Mouse (Mus musculus): ENCODE results near the gene 0610040J01Rik.

Gene 0610040J01Rik

GRCm38 (mm10) chr5:63811819-63812508, at the start of gene 0610040J01Rik:
0610040J01Rik (plus strand) TSS chr5:63812363.
- DNase-seq = peak; percentile 11

GRCm38 (mm10) chr5:63765886-63766285, 46.3 kb upstream of the 0610040J01Rik start:
- no peak for DNase-seq

GRCm38 (mm10) chr5:63766715-63767114, 45.4 kb upstream of the 0610040J01Rik start:
- DNase-seq = peak; percentile 7

- DNase-seq = no peak
Measured at GRCm38 (mm10) chr5:63767464-63767863, 44.7 kb upstream of the 0610040J01Rik start.

- DNase-seq = no peak
Measured at GRCm38 (mm10) chr5:63768220-63768619, 43.9 kb upstream of the 0610040J01Rik start.

GRCm38 (mm10) chr5:63772971-63773370, 39.2 kb upstream of the 0610040J01Rik start:
- DNase-seq = no peak

GRCm38 (mm10) chr5:63773603-63774002, 38.6 kb upstream of the 0610040J01Rik start:
- no peak for DNase-seq

GRCm38 (mm10) chr5:63788156-63788826, 23.9 kb upstream of the 0610040J01Rik start:
- DNase-seq = no peak

- DNase-seq = no peak
Measured at GRCm38 (mm10) chr5:63812509-63812865, 324 bp downstream of the 0610040J01Rik start.

GRCm38 (mm10) chr5:63816643-63817042, 4.5 kb downstream of the 0610040J01Rik start:
- DNase-seq = no peak

- DNase-seq = no peak
Measured at GRCm38 (mm10) chr5:63817270-63817669, 5.1 kb downstream of the 0610040J01Rik start.

GRCm38 (mm10) chr5:63818975-63819374, 6.8 kb downstream of the 0610040J01Rik start:
- no peak for DNase-seq

GRCm38 (mm10) chr5:63819519-63819918, 7.4 kb downstream of the 0610040J01Rik start:
- DNase-seq = no peak

- DNase-seq = no peak
Measured at GRCm38 (mm10) chr5:63821176-63821575, 9.0 kb downstream of the 0610040J01Rik start.

- DNase-seq = no peak
Measured at GRCm38 (mm10) chr5:63821860-63822259, 9.7 kb downstream of the 0610040J01Rik start.

- no peak for DNase-seq
Measured at GRCm38 (mm10) chr5:63823362-63824332, 11.5 kb downstream of the 0610040J01Rik start.

GRCm38 (mm10) chr5:63824599-63825350, 12.6 kb downstream of the 0610040J01Rik start:
- DNase-seq = no peak

GRCm38 (mm10) chr5:63825881-63826280, 13.7 kb downstream of the 0610040J01Rik start:
- DNase-seq = no peak

GRCm38 (mm10) chr5:63827006-63827405, 14.8 kb downstream of the 0610040J01Rik start:
- no peak for DNase-seq

- DNase-seq = no peak
Measured at GRCm38 (mm10) chr5:63827415-63828053, 15.4 kb downstream of the 0610040J01Rik start.

- no peak for DNase-seq
Measured at GRCm38 (mm10) chr5:63828380-63829185, 16.4 kb downstream of the 0610040J01Rik start.
